Mouse (Mus musculus) embryonic facial prominence, embryonic 12.5 days (tissue): ENCODE data around the gene Plcg2. TPM values are rescaled to one million over a fixed set of nuclear protein-coding genes. Genes with fewer than 3 reads are reported as not detected.

Source experiments
- ATAC-seq: fragments of 200-750 bp; cut with Nextera tagmentation; 2 replicates; pipeline ENCODE4 v1.8.0; 2017; ENCODE audit not compliant: insufficient number of reproducible peaks, insufficient read depth, low FRiP score, low TSS enrichment
- H3K27ac ChIP-seq: fragments of 300-500 bp; sonication (generic); 2 replicates; pipeline ENCODE4 v1.5.1; 2016; ENCODE audit warnings: mild to moderate bottlenecking
- H3K27me3 ChIP-seq: fragments of 300-500 bp; sonication (generic); 2 replicates; pipeline ENCODE4 v1.6.1; 2016; ENCODE audit warnings: mild to moderate bottlenecking, moderate library complexity
- H3K36me3 ChIP-seq: fragments of 300-500 bp; sonication (generic); 2 replicates; pipeline ENCODE4 v1.6.1; 2016; ENCODE audit warnings: mild to moderate bottlenecking
- H3K4me1 ChIP-seq: fragments of 300-500 bp; sonication (generic); 2 replicates; pipeline ENCODE4 v1.6.1; 2016
- H3K4me2 ChIP-seq: fragments of 300-500 bp; sonication (generic); replicated peaks from 2 replicates; pipeline ENCODE4 v1.6.1; 2016; ENCODE audit warnings: mild to moderate bottlenecking, moderate library complexity
- H3K4me3 ChIP-seq: fragments of 300-500 bp; sonication (generic); 2 replicates; pipeline ENCODE4 v1.5.1; 2016; ENCODE audit warnings: mild to moderate bottlenecking
- H3K9ac ChIP-seq: fragments of 300-500 bp; sonication (generic); 2 replicates; pipeline ENCODE4 v1.6.1; 2016; ENCODE audit warnings: mild to moderate bottlenecking, moderate library complexity
- H3K9me3 ChIP-seq: fragments of 300-500 bp; sonication (generic); 2 replicates; pipeline ENCODE4 v1.6.1; 2016; ENCODE audit warnings: mild to moderate bottlenecking, moderate library complexity
- WGBS: fragments of 180-500 bp; shearing (Covaris S2); methylation state at CpG from one replicate; pipeline ENCODE4 v1.1.7; 2016; 5-methylcytosine and 5-hydroxymethylcytosine counted together
- polyA plus RNA-seq: library from polyadenylated mRNA; unstranded; fragments of >200 nt; fragmentation: Nextera tagmentation; extraction: Ambion mirVana; gene quantifications from 2 replicates; pipeline ENCODE4 v1.2.1, GENCODE M21; 2016

Gene Plcg2
- 2.4 and 2.8 TPM in 2 replicates for polyA plus RNA-seq

DNA sequence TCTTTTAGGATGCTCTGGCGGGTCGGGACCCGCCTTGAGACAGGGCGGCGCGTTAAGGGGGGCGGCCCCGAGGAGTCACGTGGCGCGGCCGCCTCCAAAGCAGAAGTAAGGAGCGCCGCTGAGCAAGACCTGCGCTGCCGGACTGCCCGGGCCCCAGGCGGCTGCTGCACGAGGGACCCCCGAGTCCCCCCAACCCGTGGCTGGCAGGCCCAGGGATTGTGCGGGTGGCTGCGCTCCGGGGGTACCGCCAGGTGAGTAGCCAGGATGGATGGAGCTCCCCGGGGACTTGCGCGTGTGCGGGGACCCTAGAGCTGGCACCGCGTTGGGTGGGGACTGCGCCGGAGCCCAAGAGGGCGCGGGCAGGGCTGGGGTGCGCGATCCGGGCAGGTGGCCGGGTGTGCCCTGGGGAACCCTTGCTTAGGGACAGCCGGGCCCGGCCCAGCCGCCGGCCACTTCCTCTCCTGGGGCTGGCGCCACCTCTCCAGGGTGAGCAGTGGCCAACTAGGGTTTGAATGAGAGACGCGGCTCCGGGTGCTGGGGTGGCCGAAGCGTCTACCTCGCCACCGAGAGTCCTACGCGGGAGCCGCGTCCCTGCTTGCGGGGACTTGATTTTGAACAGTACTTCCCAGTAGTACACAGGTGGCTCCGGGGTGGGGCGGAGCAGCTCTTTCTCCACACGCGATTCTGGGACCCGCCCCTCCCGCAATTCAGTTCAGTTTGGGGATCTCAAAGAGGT lies at the start of gene Plcg2:
Plcg2 (plus strand) TSS at position 113 of the 736 bp plus-strand sequence.
- H3K27me3 ChIP-seq = peaks cover 39% of the 10 kb centered on the region
- WGBS = under 1% methylated on average over 62 of the region's 62 CpGs

GRCm38 (mm10) chr8:117451072-117451471 lies 47.0 kb upstream of the Plcg2 start:
- H3K4me1 ChIP-seq = peaks cover 4% of the 10 kb centered on the region; the same call in 1 of the 2 replicates
- no peak overlapping the region for H3K27ac ChIP-seq
- no peak for ATAC-seq
- H3K27me3 ChIP-seq = no peaks in the 10 kb centered on the region
- H3K9ac ChIP-seq = no peak overlapping the region
- H3K36me3 ChIP-seq = peaks cover 90% of the 10 kb centered on the region
- H3K9me3 ChIP-seq = no peaks in the 10 kb centered on the region
- H3K4me3 ChIP-seq = no peak overlapping the region
- WGBS = 85% methylated on average over 9 of the region's 9 CpGs
- no peak overlapping the region for H3K4me2 ChIP-seq

More for the DNA sequence above, at the start of gene Plcg2:
- H3K36me3 ChIP-seq = no peaks in the 10 kb centered on the region
- H3K27ac ChIP-seq = no peak within 1 kb of the TSS
- H3K9me3 ChIP-seq = no peaks in the 10 kb centered on the region
- peak; percentile 61; the same call in 1 of the 2 replicates for ATAC-seq
- H3K4me2 ChIP-seq = peak within 1 kb of the TSS; percentile 100
- peaks cover 14% of the 10 kb centered on the region; the same call in 1 of the 2 replicates for H3K4me1 ChIP-seq
- peak within 1 kb of the TSS; percentile 44 for H3K9ac ChIP-seq
- H3K4me3 ChIP-seq = peak within 1 kb of the TSS; percentile 63

DNA sequence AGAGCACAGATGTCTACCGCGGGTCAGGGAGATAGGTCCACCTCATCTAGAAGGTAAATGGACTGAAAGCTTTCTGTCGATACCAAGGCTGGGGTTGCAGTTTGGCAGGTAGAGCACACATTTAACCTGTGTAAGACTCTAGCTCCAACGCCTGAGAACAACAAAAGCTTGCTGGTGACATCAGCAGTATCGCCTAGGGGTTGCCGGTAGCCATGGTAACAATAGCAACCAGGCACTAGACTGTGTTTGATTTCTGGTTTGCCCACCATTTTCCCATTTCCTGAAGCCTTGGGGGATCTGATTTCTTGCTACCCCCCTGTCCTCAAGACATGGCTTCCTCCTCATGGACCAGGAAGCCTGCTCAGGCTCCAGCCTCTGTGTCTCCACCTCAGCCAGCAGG lies 44.1 kb upstream of the Plcg2 start:
- 0 out of 2 replicates have a peak, but pooled peaks cover 3% of the 10 kb centered on the region for H3K4me1 ChIP-seq
- no peak overlapping the region for H3K9ac ChIP-seq
- H3K27ac ChIP-seq = no peak overlapping the region; the same call in 1 of the 2 replicates
- no peaks in the 10 kb centered on the region for H3K27me3 ChIP-seq
- H3K4me2 ChIP-seq = no peak overlapping the region
- 76% methylated on average over 6 of the region's 6 CpGs for WGBS
- ATAC-seq = no peak
- H3K9me3 ChIP-seq = no peaks in the 10 kb centered on the region
- no peak overlapping the region for H3K4me3 ChIP-seq
- peaks cover 87% of the 10 kb centered on the region for H3K36me3 ChIP-seq

- H3K27ac ChIP-seq = no peak overlapping the region
- no peak for ATAC-seq
- H3K4me3 ChIP-seq = no peak overlapping the region
- H3K27me3 ChIP-seq = no peaks in the 10 kb centered on the region
- 89% methylated on average over 14 of the region's 14 CpGs for WGBS
- 0 out of 2 replicates have a peak, but pooled peaks cover 3% of the 10 kb centered on the region for H3K4me1 ChIP-seq
- peaks cover 82% of the 10 kb centered on the region for H3K36me3 ChIP-seq
- H3K9me3 ChIP-seq = no peaks in the 10 kb centered on the region
- H3K9ac ChIP-seq = no peak overlapping the region
- H3K4me2 ChIP-seq = no peak overlapping the region
Measured at GRCm38 (mm10) chr8:117454516-117455116, 43.5 kb upstream of the Plcg2 start.

- Histone ChIP-seq H3K4me2 (no peak overlapping the region), H3K9me3 (no peaks in the 10 kb centered on the region), H3K27me3 (no peaks in the 10 kb centered on the region), H3K36me3 (peaks cover 71% of the 10 kb centered on the region), H3K4me3 (no peak overlapping the region), H3K4me1 (0 out of 2 replicates have a peak, but pooled peaks cover 3% of the 10 kb centered on the region), H3K27ac (no peak overlapping the region), H3K9ac (no peak overlapping the region)
- no peak for ATAC-seq
- WGBS = 85% methylated on average over 6 of the region's 6 CpGs
Measured at GRCm38 (mm10) chr8:117455701-117456100, 42.4 kb upstream of the Plcg2 start.

DNA sequence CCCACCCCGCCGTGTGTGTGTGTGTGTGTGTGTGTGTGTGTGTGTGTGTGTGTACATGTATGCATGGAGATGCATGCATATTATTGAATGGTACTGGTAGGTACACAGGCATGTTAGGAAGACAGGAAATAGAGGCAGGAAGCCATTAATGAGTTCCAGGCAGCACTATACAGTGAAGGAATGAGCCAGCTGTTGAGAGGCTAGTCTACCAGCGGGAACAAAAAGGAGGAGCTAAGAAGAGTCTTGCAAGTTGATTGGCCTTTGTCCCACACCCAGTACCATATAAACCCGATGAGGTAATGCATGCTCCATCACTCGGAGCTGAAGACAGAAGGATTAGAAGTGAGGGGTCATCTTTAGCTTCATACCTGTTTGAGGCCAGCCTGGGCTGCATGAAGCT lies 39.7 kb upstream of the Plcg2 start:
- Histone ChIP-seq H3K36me3 (peaks cover 51% of the 10 kb centered on the region), H3K27ac (no peak overlapping the region), H3K27me3 (no peaks in the 10 kb centered on the region), H3K4me3 (no peak overlapping the region), H3K9me3 (no peaks in the 10 kb centered on the region), H3K4me2 (no peak overlapping the region), H3K9ac (no peak overlapping the region), H3K4me1 (0 out of 2 replicates have a peak, but pooled peaks cover 3% of the 10 kb centered on the region)
- ATAC-seq = no peak
- 57% methylated on average over 5 of the region's 5 CpGs for WGBS

- Histone ChIP-seq H3K36me3 (peaks cover 10% of the 10 kb centered on the region), H3K9ac (no peak overlapping the region), H3K27me3 (no peaks in the 10 kb centered on the region), H3K4me1 (0 out of 2 replicates have a peak, but pooled peaks cover 3% of the 10 kb centered on the region), H3K9me3 (no peaks in the 10 kb centered on the region), H3K27ac (no peak overlapping the region), H3K4me3 (no peak overlapping the region), H3K4me2 (no peak overlapping the region)
- no peak for ATAC-seq
- WGBS = 64% methylated on average over 11 of the region's 11 CpGs
Measured at GRCm38 (mm10) chr8:117462701-117463284, 35.3 kb upstream of the Plcg2 start.

DNA sequence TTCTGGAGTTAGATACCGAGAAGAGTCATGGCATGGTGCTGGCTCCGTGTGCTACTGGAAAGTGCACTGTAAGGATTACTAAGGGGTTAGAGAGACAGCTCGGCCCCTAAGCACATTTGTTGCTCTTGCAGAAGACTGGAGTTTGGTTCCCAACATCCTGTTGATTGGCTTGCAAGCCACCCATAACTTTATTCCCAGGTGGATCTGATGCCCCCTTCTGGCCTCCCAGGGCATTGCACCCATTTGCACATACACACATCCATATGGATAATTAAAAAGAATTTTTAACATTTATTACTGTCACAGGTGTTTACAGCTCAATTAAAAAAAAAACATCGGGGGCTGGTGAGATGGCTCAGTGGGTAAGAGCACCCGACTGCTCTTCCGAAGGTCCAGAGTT lies 33.6 kb upstream of the Plcg2 start:
- Histone ChIP-seq H3K9ac (no peak overlapping the region), H3K27ac (no peak overlapping the region), H3K4me2 (no peak overlapping the region), H3K4me3 (no peak overlapping the region), H3K36me3 (0 out of 2 replicates have a peak, but pooled peaks cover 6% of the 10 kb centered on the region), H3K4me1 (0 out of 2 replicates have a peak, but pooled peaks cover under 1% of the 10 kb centered on the region), H3K9me3 (no peaks in the 10 kb centered on the region), H3K27me3 (no peaks in the 10 kb centered on the region)
- ATAC-seq = no peak
- 94% methylated on average over 6 of the region's 6 CpGs for WGBS

DNA sequence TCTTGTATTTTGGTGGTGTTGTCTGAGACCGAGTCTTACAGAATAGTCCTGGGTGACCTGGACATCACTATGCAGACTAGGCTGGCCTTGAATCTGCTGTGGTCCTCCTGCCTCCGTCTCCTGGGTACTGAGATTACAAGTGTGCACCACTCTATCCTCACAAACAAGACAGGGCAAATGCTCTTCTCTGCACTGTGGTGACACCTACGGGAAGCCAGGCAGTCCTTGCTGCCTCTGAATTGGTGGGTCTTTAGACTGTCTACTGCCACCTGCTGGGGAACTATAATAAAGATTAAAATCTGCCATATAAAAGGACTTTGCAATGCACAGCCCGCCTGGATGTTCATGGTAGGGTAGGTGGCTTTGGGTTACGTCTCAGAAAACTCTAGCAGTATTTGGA lies 32.8 kb upstream of the Plcg2 start:
- H3K36me3 ChIP-seq = 0 out of 2 replicates have a peak, but pooled peaks cover 6% of the 10 kb centered on the region
- H3K27me3 ChIP-seq = no peaks in the 10 kb centered on the region
- no peak overlapping the region for H3K4me3 ChIP-seq
- no peaks in the 10 kb centered on the region for H3K9me3 ChIP-seq
- H3K4me1 ChIP-seq = peaks cover 8% of the 10 kb centered on the region; the same call in 1 of the 2 replicates
- no peak overlapping the region for H3K27ac ChIP-seq
- H3K4me2 ChIP-seq = no peak overlapping the region
- 43% methylated on average over 5 of the region's 5 CpGs for WGBS
- no peak for ATAC-seq
- H3K9ac ChIP-seq = no peak overlapping the region

DNA sequence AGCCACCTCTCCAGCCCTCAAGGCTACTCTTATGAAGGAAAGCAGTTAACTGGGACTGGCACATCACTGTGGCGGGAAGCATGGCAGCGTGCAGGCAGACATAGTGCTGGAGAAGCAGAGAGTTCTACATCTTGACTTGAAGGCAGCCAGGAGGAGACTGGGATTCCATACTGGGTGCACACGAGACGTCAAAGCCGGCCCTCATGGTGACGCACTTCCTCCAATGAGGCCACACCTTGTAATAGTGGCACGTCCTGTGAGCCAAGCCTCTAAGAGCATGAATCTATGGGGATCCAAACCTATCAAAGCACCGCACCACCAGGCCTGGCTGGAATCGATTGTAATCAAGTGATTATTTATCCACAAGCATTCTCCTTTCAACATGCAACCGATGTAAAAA lies 30.6 kb upstream of the Plcg2 start:
- H3K4me2 ChIP-seq = no peak overlapping the region
- H3K4me1 ChIP-seq = peaks cover 11% of the 10 kb centered on the region; the same call in 1 of the 2 replicates
- ATAC-seq = no peak
- 83% methylated on average over 10 of the region's 10 CpGs for WGBS
- no peak overlapping the region for H3K9ac ChIP-seq
- H3K27me3 ChIP-seq = no peaks in the 10 kb centered on the region
- no peaks in the 10 kb centered on the region for H3K36me3 ChIP-seq
- H3K9me3 ChIP-seq = no peaks in the 10 kb centered on the region
- H3K4me3 ChIP-seq = no peak overlapping the region
- H3K27ac ChIP-seq = no peak overlapping the region

DNA sequence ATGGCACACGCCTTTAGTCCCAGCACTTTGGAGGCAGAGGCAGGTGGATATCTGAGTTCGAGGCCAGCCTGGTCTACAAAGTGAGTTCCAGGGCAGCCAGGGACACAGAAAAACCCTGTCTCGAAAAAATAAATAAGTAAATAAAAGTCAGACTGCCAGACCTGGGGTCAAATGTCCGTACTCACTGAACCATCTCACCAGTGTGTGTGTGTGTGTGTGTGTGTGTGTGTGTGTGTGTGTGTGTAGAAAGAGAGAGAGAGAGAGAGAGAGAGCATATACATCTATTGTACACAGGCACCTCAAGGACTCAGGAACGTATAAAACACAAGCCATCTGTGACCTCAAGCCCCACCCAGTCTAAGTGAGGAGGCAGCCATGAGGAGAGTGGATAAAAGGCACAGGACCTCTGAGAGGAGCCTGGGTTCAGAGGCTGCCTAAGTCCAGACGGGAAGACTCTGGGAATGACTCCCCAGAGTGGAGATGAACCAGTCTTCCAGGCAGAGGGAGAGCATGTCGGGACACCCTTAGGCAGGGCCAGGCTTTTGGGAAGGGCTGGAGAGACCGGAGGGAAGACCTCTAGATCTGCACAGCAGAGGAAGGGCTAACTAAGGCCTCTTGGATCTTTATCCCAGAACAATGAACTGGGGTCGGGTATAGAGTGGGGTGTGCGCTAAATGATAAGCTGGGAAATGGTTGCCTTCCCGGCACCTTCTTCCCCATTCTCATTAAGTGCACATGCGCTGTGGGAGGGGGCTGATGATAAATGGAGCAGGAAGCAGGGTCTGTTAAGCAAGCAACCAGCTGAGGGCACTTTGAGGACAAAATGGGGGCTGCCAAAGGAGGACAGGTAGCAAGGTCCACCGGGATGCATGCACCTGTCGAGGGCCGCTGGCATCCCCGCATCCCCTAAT lies 28.4 kb upstream of the Plcg2 start:
- Histone ChIP-seq H3K27me3 (no peaks in the 10 kb centered on the region), H3K27ac (peak overlapping the region; percentile 47; the same call in 1 of the 2 replicates), H3K36me3 (no peaks in the 10 kb centered on the region), H3K9ac (no peak overlapping the region), H3K4me3 (peak overlapping the region; percentile 26), H3K4me1 (peaks cover 11% of the 10 kb centered on the region; the same call in 1 of the 2 replicates), H3K9me3 (no peaks in the 10 kb centered on the region), H3K4me2 (peak overlapping the region; percentile 51)
- 29% methylated on average over 16 of the region's 16 CpGs for WGBS
- peak; percentile 35 for ATAC-seq
